Mouse (Mus musculus) CD4-positive helper T cell, adult 2 months (primary cell): Measurements from ENCODE around the gene Bbc3.
"Not testable (repeated sequence)": the region's sequence is repeated elsewhere in the genome, so short reads cannot be mapped to it uniquely, and the experiment has no call there.

ENCODE experiments used
- DNase-seq: peaks from one replicate; pipeline ENCODE4 v3.0.0-alpha.2; 2012; ENCODE audit warnings: low read depth, missing footprints, low spot score

Bbc3 gene

DNA sequence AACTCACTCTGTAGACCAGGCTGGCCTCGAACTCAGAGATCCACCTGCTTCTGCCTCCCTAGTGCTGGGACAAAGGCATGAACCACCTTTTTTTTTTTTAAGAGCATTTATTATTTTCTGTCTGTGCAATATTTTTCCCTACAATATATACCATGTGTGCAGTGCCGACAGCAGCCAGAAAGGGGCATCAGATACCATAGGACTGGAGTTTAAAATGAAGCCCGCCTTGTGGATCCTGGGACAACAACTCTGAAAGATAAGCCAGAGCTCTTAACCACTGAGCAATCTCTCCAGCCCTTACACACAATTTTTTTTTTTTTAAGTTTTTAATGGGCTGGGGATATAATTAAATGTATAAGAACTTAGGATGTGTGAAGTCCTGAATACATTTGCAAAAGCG, 13.8 kb upstream of the Bbc3 start:
- DNase-seq: peak; percentile 74

- DNase-seq: peak; percentile 94
Observed at GRCm38 (mm10) chr7:16294837-16295236, 13.4 kb upstream of the Bbc3 start.

- peak; percentile 95 for DNase-seq
Observed at GRCm38 (mm10) chr7:16295321-16295900, 12.8 kb upstream of the Bbc3 start.

DNA sequence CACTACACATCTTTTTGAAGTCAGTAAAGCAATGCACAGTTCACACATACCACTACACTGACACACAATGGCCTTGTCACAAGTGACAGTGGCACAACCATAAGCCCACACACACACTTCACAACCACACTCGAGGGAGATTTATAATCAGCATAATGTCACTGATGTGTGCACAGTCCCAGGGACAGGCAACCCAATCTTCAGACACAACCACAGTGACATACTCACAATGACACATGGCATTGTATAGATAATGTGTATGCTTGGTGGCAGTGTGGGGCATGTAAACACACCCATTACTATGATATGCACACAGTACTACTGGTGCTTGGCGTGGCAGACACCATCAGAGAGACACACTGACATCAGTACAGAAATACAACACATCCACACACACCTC, 12.0 kb upstream of the Bbc3 start:
- DNase-seq: peak; percentile 47

GRCm38 (mm10) chr7:16296766-16297390, 11.3 kb upstream of the Bbc3 start:
- DNase-seq: peak; percentile 95

- no peak for DNase-seq
Observed at GRCm38 (mm10) chr7:16297616-16298015, 10.6 kb upstream of the Bbc3 start.

DNA sequence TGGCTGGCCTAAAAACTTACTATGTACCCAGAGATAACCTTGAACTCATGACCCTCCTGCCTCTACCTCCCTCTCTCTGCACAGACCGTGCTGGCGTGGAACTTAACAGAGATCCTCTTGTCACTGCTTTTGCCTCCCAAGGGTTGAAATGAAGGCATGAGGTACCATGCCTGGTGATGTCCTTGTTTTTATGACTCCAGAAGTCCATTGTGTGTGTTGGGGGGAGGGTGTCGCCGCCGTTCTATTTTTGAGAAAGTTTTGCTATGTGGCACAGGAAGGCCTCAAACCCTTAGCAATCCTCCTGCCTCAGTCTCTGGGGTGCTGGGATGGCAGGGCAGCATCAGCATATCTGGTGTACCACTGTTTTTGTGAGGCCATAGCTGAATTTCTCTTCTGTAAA, 9.3 kb upstream of the Bbc3 start:
- no peak for DNase-seq

DNA sequence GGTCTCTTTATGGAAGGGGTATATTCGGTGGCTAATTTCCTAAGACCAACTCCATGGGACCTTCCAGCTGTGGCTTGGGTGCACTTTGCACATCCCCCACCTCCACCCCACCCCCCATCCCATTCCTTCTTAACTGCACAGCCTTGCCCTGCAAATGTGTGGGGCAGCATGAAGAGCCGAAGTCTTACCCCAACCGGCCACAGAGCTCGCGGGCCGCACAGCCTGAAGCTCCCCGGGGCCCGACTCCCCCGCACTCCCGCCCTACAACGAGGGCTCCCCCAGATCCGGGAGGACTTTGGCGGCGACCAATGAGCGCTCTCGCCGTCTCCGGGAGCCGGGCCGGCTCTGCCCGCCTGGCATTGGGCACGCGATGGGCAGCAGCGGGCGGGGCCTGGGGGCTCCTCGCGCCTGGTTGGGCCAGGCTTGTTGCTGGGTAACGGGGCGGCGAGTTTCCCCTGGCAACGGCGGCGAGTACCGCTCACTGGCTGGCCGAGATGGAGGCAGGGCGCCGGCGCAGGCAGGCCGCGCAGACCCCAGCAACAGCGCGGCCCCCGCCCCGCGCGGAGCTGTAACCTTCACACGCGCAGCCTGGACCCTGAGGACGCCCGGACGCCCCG, 8.7 kb upstream of the Bbc3 start:
- peak; percentile 85 for DNase-seq

- DNase-seq: not testable (repeated sequence)
Observed at GRCm38 (mm10) chr7:16307141-16307540, 1.1 kb upstream of the Bbc3 start.

DNA sequence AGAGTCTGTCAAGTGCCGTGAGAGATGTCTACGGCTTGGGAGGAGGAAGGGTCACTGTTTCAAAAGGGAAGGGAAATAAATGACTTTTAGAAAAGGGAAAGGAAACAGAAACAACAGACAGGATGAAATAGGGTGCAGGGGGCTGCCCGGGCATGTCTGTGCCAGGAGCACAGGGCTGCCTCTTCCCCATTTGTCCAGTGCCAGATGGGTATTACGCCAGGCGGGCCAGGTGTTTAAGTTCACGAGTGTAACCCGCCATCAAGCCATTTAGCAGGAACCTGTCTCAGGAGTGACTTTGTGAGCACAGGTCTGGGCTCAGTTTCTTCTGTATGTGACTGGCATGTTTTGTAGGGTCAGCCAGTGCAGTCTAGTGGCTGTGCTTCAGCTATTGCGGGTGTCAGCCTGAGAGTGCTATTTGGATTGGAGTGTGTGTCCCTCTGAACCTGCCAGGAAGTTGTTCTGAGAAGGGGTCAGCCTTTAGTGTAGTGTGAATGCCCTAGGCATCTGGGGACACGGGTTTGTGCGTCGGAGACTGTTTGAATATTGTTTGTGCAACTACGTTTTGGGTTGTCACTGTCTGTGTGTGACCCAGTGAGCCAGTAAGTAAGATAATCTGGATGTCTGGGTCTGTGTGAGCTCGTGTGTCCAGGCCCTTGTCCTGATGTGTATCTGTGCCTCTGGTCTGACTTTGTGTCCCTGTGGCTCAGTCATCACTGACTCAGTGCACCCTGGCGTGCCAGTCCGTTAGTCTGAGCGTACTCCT, 543 bp downstream of the Bbc3 start:
- DNase-seq: peak; percentile 41

DNA sequence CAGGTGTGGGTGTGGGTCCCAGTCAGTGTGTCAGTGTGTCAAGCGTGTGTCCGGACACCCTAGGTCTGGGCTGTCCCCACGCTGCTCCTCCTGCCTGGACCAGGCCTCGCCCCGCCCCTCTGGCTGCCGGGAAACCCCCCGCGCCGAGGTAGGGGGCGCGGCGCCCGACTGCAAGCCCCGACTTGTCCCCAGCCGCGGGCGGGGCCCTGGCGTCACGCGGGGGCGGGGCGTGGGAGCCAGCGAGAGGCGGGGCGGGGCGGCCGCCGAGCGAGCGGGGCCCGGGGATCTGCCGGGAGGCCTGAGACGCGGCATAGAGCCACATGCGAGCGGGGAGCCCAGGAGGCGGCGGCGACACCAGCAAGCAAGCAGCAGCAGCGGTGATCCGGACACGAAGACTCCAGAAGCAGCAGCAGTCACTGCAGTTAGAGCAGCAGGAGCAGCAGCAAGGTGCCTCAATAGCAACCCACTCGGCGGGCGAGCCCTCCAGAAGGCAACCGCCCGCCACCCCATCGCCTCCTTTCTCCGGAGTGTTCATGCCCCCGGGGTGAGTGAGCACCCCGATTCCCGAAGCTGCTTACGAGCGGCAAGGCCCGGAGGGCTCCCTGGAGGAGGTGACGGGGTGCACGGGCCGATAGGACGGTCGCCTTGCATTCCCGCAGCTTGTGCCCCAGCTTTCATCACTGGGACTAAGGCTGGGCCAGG, 1.3 kb downstream of the Bbc3 start:
- peak; percentile 91 for DNase-seq

- peak; percentile 93 for DNase-seq
Observed at GRCm38 (mm10) chr7:16310020-16310520, 1.9 kb downstream of the Bbc3 start.

DNA sequence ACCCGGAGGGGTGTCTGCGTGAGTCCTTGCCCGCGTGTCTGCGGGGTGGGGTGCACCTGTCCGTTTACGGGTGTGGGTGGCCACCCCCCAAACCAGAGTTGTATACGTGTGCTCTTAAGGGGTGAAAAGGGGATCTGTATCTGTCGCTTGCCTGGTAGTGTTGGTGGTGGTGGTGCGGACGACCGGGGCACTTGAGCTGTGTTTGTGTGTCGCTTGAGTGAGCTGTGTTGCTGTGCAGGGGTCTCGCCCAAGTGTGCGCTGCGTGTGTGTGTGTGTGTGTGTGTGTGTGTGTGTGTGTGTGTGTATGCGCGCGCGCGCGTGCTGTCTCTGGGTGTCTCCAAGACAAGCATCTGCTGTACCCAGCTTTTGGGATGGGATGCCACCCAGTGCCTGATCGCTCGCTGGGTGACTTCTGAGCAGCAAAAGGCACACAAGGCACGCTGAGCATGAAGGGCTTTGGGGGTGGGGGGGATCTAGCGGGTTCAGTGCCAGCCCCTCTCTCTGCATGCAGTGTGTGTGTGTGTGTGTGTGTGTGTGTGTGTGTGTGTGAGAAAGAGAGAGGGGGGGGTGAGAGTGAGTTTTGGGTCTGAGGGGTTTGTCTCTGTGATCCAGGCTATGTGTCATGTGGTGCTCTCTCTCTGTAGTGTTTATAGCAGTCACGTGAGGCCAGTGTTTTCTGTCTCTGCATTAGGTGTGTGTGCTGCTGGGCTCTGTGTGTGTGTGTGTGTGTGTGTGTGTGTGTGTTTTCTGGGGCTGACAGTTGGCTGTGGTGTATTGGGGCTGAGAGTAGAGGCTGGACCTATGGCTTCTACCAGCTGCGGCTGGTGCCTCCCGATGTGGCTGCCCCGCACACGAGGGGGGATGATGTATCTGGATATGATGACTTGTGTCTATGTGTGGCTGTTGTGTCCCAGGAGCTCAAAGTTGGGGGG, 2.6 kb downstream of the Bbc3 start:
- peak; percentile 81 for DNase-seq

DNA sequence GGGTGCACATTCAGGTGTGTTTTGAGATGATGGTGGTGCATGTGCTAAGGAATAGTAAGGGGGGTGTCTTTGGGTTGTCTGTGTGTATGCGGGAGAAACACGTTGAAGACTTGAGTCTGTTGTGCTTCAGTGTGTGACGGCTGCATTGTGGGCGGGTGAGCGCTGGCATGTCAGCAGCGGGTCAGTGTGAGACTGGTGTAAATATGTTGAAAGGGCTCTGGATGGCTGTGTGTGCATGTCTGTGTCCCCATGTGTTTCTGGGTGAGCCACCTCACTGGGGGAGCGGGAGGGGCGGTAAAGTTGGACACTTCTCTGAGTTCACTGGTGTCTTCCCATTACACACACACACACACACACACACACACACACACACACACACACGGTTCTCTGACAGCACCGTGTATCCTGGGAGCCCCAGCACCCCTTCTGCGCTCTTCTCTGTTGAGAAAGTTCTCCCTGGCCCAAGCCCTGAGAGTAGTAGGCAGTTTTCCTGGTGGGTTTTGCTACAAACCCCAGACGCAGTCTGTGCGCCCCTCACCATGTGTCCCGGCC, 3.3 kb downstream of the Bbc3 start:
- peak; percentile 65 for DNase-seq

- peak; percentile 49 for DNase-seq
Observed at GRCm38 (mm10) chr7:16312011-16312671, 3.9 kb downstream of the Bbc3 start.

- peak; percentile 60 for DNase-seq
Observed at GRCm38 (mm10) chr7:16312672-16313311, 4.6 kb downstream of the Bbc3 start.

- peak; percentile 86 for DNase-seq
Observed at GRCm38 (mm10) chr7:16313481-16314220, 5.5 kb downstream of the Bbc3 start.

DNA sequence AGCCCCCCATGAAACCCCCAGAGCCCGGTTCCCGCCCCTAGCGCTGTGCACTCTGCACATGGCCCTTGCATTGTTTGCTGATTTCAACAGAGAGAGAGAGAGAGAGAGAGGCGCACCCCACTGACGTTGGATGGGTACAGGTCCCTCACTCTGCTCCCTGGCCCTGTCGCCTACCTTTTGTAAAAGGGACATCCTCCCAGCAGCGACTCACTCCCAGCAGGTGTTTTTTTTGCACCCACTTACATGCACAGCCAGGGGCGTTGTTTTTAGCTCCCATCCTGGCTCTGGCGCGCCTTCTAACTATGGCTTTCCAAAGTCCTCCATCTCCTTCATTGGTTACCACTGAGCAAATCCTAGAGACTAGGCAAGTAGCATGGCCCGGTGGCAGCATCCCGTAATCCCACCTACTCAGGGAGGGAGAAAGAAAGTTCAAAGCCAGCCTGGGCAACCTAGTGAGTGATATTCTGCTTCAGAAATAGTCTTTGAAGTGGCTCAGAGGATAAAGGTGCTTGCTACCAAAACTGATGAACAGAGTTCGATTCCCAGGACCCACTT, 6.1 kb downstream of the Bbc3 start:
- no peak for DNase-seq
